Mouse (Mus musculus): Measurements from ENCODE around the gene Armcx4. TPM values are rescaled to one million over a fixed set of nuclear protein-coding genes. Genes with fewer than 3 reads are reported as not detected.

The Armcx4 gene
- polyA plus RNA-seq (2015; fragmentation: Nextera tagmentation; extraction: Ambion mirVana) = 2.8 and 3.5 TPM in 2 replicates

GRCm38 (mm10) chrX:134686267-134686666, at the start of gene Armcx4:
Armcx4 (plus strand) TSS chrX:134686519.
- 14% methylated on average over 31 of the region's 33 CpGs for WGBS
- peak within 1 kb of the TSS; percentile 57 for H3K4me3 ChIP-seq (replicated peaks; ENCODE audit: low read length)
- H3K4me2 ChIP-seq (ENCODE audit: low read depth, low read length) = peak within 1 kb of the TSS; percentile 50
- H3K27me3 ChIP-seq (ENCODE audit: control insufficient read depth, insufficient read depth, low read length) = no peaks in the 10 kb centered on the region; the same call in 1 of the 2 replicates
- H3K9me3 ChIP-seq (replicated peaks; ENCODE audit: control insufficient read depth, low read length) = no peaks in the 10 kb centered on the region
- peak; percentile 93 for ATAC-seq (ENCODE audit: insufficient read depth, low FRiP score)
- H3K9ac ChIP-seq (ENCODE audit: low read length) = peak within 1 kb of the TSS; percentile 77
- peak within 1 kb of the TSS; percentile 85 for H3K27ac ChIP-seq (ENCODE audit: low read length)
- H3K4me1 ChIP-seq (ENCODE audit: control insufficient read depth, insufficient read depth, low read length) = no peaks in the 10 kb centered on the region; the same call in 1 of the 2 replicates
- H3K36me3 ChIP-seq (ENCODE audit: control insufficient read depth, insufficient read depth, low read length) = no peaks in the 10 kb centered on the region

- 60% methylated on average over 10 of the region's 10 CpGs for WGBS
- Histone ChIP-seq H3K4me3 (replicated peaks; ENCODE audit: low read length) (no peak overlapping the region), H3K9me3 (replicated peaks; ENCODE audit: control insufficient read depth, low read length) (no peaks in the 10 kb centered on the region), H3K4me1 (ENCODE audit: control insufficient read depth, insufficient read depth, low read length) (no peaks in the 10 kb centered on the region), H3K27ac (ENCODE audit: low read length) (no peak overlapping the region), H3K9ac (ENCODE audit: low read length) (no peak overlapping the region), H3K27me3 (ENCODE audit: control insufficient read depth, insufficient read depth, low read length) (no peaks in the 10 kb centered on the region), H3K4me2 (ENCODE audit: low read depth, low read length) (no peak overlapping the region), H3K36me3 (ENCODE audit: control insufficient read depth, insufficient read depth, low read length) (no peaks in the 10 kb centered on the region)
- ATAC-seq (ENCODE audit: insufficient read depth, low FRiP score) = no peak
These were observed 45.1 kb upstream of the Armcx4 start for GRCm38 (mm10) chrX:134641000-134641760.

GRCm38 (mm10) chrX:134646338-134646737, 40.0 kb upstream of the Armcx4 start:
- WGBS = 88% methylated on average over 1 of the region's 1 CpGs

GRCm38 (mm10) chrX:134647421-134647820, 38.9 kb upstream of the Armcx4 start:
- H3K36me3 ChIP-seq (ENCODE audit: control insufficient read depth, insufficient read depth, low read length) = no peaks in the 10 kb centered on the region
- WGBS = 52% methylated on average over 8 of the region's 8 CpGs
- H3K9me3 ChIP-seq (replicated peaks; ENCODE audit: control insufficient read depth, low read length) = no peaks in the 10 kb centered on the region
- no peak overlapping the region for H3K27ac ChIP-seq (ENCODE audit: low read length)
- H3K4me1 ChIP-seq (ENCODE audit: control insufficient read depth, insufficient read depth, low read length) = no peaks in the 10 kb centered on the region
- H3K27me3 ChIP-seq (ENCODE audit: control insufficient read depth, insufficient read depth, low read length) = no peaks in the 10 kb centered on the region
- ATAC-seq (ENCODE audit: insufficient read depth, low FRiP score) = no peak
- no peak overlapping the region for H3K4me2 ChIP-seq (ENCODE audit: low read depth, low read length)
- H3K4me3 ChIP-seq (replicated peaks; ENCODE audit: low read length) = no peak overlapping the region
- H3K9ac ChIP-seq (ENCODE audit: low read length) = no peak overlapping the region

More at GRCm38 (mm10) chrX:134646338-134646737, 40.0 kb upstream of the Armcx4 start:
- H3K27ac ChIP-seq (ENCODE audit: low read length) = no peak overlapping the region
- ATAC-seq (ENCODE audit: insufficient read depth, low FRiP score) = no peak
- no peak overlapping the region for H3K4me2 ChIP-seq (ENCODE audit: low read depth, low read length)
- no peaks in the 10 kb centered on the region for H3K36me3 ChIP-seq (ENCODE audit: control insufficient read depth, insufficient read depth, low read length)
- H3K4me3 ChIP-seq (replicated peaks; ENCODE audit: low read length) = no peak overlapping the region
- H3K4me1 ChIP-seq (ENCODE audit: control insufficient read depth, insufficient read depth, low read length) = no peaks in the 10 kb centered on the region
- no peak overlapping the region for H3K9ac ChIP-seq (ENCODE audit: low read length)
- no peaks in the 10 kb centered on the region for H3K27me3 ChIP-seq (ENCODE audit: control insufficient read depth, insufficient read depth, low read length)
- no peaks in the 10 kb centered on the region for H3K9me3 ChIP-seq (replicated peaks; ENCODE audit: control insufficient read depth, low read length)

GRCm38 (mm10) chrX:134648031-134648692, 38.2 kb upstream of the Armcx4 start:
- Histone ChIP-seq H3K9ac (ENCODE audit: low read length) (no peak overlapping the region), H3K9me3 (replicated peaks; ENCODE audit: control insufficient read depth, low read length) (no peaks in the 10 kb centered on the region), H3K27me3 (ENCODE audit: control insufficient read depth, insufficient read depth, low read length) (no peaks in the 10 kb centered on the region), H3K4me2 (ENCODE audit: low read depth, low read length) (no peak overlapping the region), H3K27ac (ENCODE audit: low read length) (no peak overlapping the region), H3K4me3 (replicated peaks; ENCODE audit: low read length) (no peak overlapping the region), H3K4me1 (ENCODE audit: control insufficient read depth, insufficient read depth, low read length) (no peaks in the 10 kb centered on the region), H3K36me3 (ENCODE audit: control insufficient read depth, insufficient read depth, low read length) (no peaks in the 10 kb centered on the region)
- WGBS = 15% methylated on average over 11 of the region's 11 CpGs
- peak; percentile 73; the same call in 1 of the 2 replicates for ATAC-seq (ENCODE audit: insufficient read depth, low FRiP score)

GRCm38 (mm10) chrX:134652061-134652460, 34.3 kb upstream of the Armcx4 start:
- Histone ChIP-seq H3K4me2 (ENCODE audit: low read depth, low read length) (no peak overlapping the region), H3K4me3 (replicated peaks; ENCODE audit: low read length) (no peak overlapping the region), H3K27me3 (ENCODE audit: control insufficient read depth, insufficient read depth, low read length) (no peaks in the 10 kb centered on the region), H3K36me3 (ENCODE audit: control insufficient read depth, insufficient read depth, low read length) (no peaks in the 10 kb centered on the region), H3K9me3 (replicated peaks; ENCODE audit: control insufficient read depth, low read length) (no peaks in the 10 kb centered on the region), H3K27ac (ENCODE audit: low read length) (no peak overlapping the region), H3K4me1 (ENCODE audit: control insufficient read depth, insufficient read depth, low read length) (no peaks in the 10 kb centered on the region), H3K9ac (ENCODE audit: low read length) (no peak overlapping the region)
- 55% methylated on average over 1 of the region's 1 CpGs for WGBS
- ATAC-seq (ENCODE audit: insufficient read depth, low FRiP score) = no peak

GRCm38 (mm10) chrX:134661586-134661985, 24.7 kb upstream of the Armcx4 start:
- H3K9ac ChIP-seq (ENCODE audit: low read length) = no peak overlapping the region
- H3K4me1 ChIP-seq (ENCODE audit: control insufficient read depth, insufficient read depth, low read length) = no peaks in the 10 kb centered on the region
- no peak overlapping the region for H3K27ac ChIP-seq (ENCODE audit: low read length)
- no peak overlapping the region for H3K4me2 ChIP-seq (ENCODE audit: low read depth, low read length)
- H3K9me3 ChIP-seq (replicated peaks; ENCODE audit: control insufficient read depth, low read length) = no peaks in the 10 kb centered on the region
- WGBS = 74% methylated on average over 5 of the region's 5 CpGs
- no peaks in the 10 kb centered on the region for H3K27me3 ChIP-seq (ENCODE audit: control insufficient read depth, insufficient read depth, low read length)
- no peak overlapping the region for H3K4me3 ChIP-seq (replicated peaks; ENCODE audit: low read length)
- no peaks in the 10 kb centered on the region for H3K36me3 ChIP-seq (ENCODE audit: control insufficient read depth, insufficient read depth, low read length)
- ATAC-seq (ENCODE audit: insufficient read depth, low FRiP score) = no peak

- H3K27me3 ChIP-seq (ENCODE audit: control insufficient read depth, insufficient read depth, low read length) = no peaks in the 10 kb centered on the region
- H3K4me1 ChIP-seq (ENCODE audit: control insufficient read depth, insufficient read depth, low read length) = no peaks in the 10 kb centered on the region
- no peaks in the 10 kb centered on the region for H3K36me3 ChIP-seq (ENCODE audit: control insufficient read depth, insufficient read depth, low read length)
- H3K4me2 ChIP-seq (ENCODE audit: low read depth, low read length) = no peak overlapping the region
- ATAC-seq (ENCODE audit: insufficient read depth, low FRiP score) = no peak
- 55% methylated on average over 5 of the region's 5 CpGs for WGBS
- H3K27ac ChIP-seq (ENCODE audit: low read length) = no peak overlapping the region
- no peak overlapping the region for H3K4me3 ChIP-seq (replicated peaks; ENCODE audit: low read length)
- H3K9ac ChIP-seq (ENCODE audit: low read length) = no peak overlapping the region
- no peaks in the 10 kb centered on the region for H3K9me3 ChIP-seq (replicated peaks; ENCODE audit: control insufficient read depth, low read length)
These were observed 11.3 kb upstream of the Armcx4 start for GRCm38 (mm10) chrX:134675022-134675421.

- no peaks in the 10 kb centered on the region for H3K36me3 ChIP-seq (ENCODE audit: control insufficient read depth, insufficient read depth, low read length)
- H3K9me3 ChIP-seq (replicated peaks; ENCODE audit: control insufficient read depth, low read length) = no peaks in the 10 kb centered on the region
- H3K4me2 ChIP-seq (ENCODE audit: low read depth, low read length) = no peak overlapping the region
- H3K27me3 ChIP-seq (ENCODE audit: control insufficient read depth, insufficient read depth, low read length) = no peaks in the 10 kb centered on the region
- no peak overlapping the region for H3K4me3 ChIP-seq (replicated peaks; ENCODE audit: low read length)
- H3K27ac ChIP-seq (ENCODE audit: low read length) = no peak overlapping the region
- no peak for ATAC-seq (ENCODE audit: insufficient read depth, low FRiP score)
- H3K4me1 ChIP-seq (ENCODE audit: control insufficient read depth, insufficient read depth, low read length) = no peaks in the 10 kb centered on the region
- 69% methylated on average over 1 of the region's 1 CpGs for WGBS
- H3K9ac ChIP-seq (ENCODE audit: low read length) = no peak overlapping the region
These were observed 10.4 kb upstream of the Armcx4 start for GRCm38 (mm10) chrX:134675959-134676358.

All from stomach, embryonic 16.5 days (tissue).